Mouse (Mus musculus): Measurements from ENCODE around the gene Ankrd23.

GRCm38 (mm10) chr1:36572709-36573108 lies 36.0 kb upstream of the Ankrd23 start:
- TF ChIP-seq EP300 (IDR thresholded peaks at IDR 0.05; ENCODE audit: insufficient read depth, low read depth, low read length), result no peak
- no peak for TF ChIP-seq POLR2A (IDR thresholded peaks at IDR 0.05; ENCODE audit: insufficient read depth, low read depth, low read length)
- TF ChIP-seq CTCF (IDR thresholded peaks at IDR 0.05), result no peak
